Mouse (Mus musculus) limb, embryonic 14.5 days (tissue): ENCODE measurements at regions not wholly inside any gene's neighbourhood (a gene's known extent, or its start where the extent isn't known, plus 50 kb on each side); places are given as distances from the start of the nearest gene placed in this dataset.

ENCODE experiments used
- ATAC-seq: fragments of 200-750 bp; cut with Nextera tagmentation; 2 replicates; pipeline ENCODE4 v1.8.0; 2017; ENCODE audit warnings: low read depth, moderate number of reproducible peaks, moderate TSS enrichment; ENCODE audit not compliant: low FRiP score
- DNase-seq: peaks from one replicate; pipeline ENCODE4 v3.0.0-alpha.2; 2015; ENCODE audit warnings: low spot score
- H3K27ac ChIP-seq: fragments of 300-500 bp; sonication (generic); replicated peaks from 2 replicates; pipeline ENCODE4 v1.5.1; 2014; ENCODE audit warnings: low read depth, mild to moderate bottlenecking, low read length, moderate library complexity, mixed read lengths
- H3K27me3 ChIP-seq: fragments of 300-500 bp; sonication (generic); 2 replicates; pipeline ENCODE4 v1.6.1; 2014; ENCODE audit warnings: low read length, mixed read lengths; ENCODE audit not compliant: control insufficient read depth, insufficient read depth
- H3K36me3 ChIP-seq: fragments of 300-500 bp; sonication (generic); 2 replicates; pipeline ENCODE4 v1.6.1; 2014; ENCODE audit warnings: mild to moderate bottlenecking, low read length, moderate library complexity, mixed read lengths; ENCODE audit not compliant: control insufficient read depth, insufficient read depth
- H3K4me1 ChIP-seq: fragments of 300-500 bp; sonication (generic); 2 replicates; pipeline ENCODE4 v1.6.1; 2014; ENCODE audit warnings: antibody characterized with exemption, low read length, mixed read lengths; ENCODE audit not compliant: control insufficient read depth, insufficient read depth
- H3K4me2 ChIP-seq: fragments of 300-500 bp; sonication (generic); replicated peaks from 2 replicates; pipeline ENCODE4 v1.6.1; 2014; ENCODE audit warnings: low read depth, mild to moderate bottlenecking, low read length, moderate library complexity; ENCODE audit not compliant: severe bottlenecking
- H3K4me3 ChIP-seq: fragments of 300-500 bp; sonication (generic); replicated peaks from 2 replicates; pipeline ENCODE4 v1.5.1; 2014; ENCODE audit warnings: low read length
- H3K9ac ChIP-seq: fragments of 300-500 bp; sonication (generic); 2 replicates; pipeline ENCODE4 v1.6.1; 2014; ENCODE audit warnings: mild to moderate bottlenecking, low read depth, low read length, moderate library complexity; ENCODE audit not compliant: severe bottlenecking
- H3K9me3 ChIP-seq: fragments of 300-500 bp; sonication (generic); 2 replicates; pipeline ENCODE4 v1.6.1; 2016; ENCODE audit warnings: low read length; ENCODE audit not compliant: control insufficient read depth
- POLR2A ChIP-seq: fragments of 200-500 bp; IDR thresholded peaks from 2 replicates; pipeline ENCODE4 v1.8.0; 2012; ENCODE audit warnings: inconsistent platforms, mild to moderate bottlenecking, moderate library complexity, borderline replicate concordance; ENCODE audit not compliant: insufficient read depth, insufficient read length; ENCODE audit errors: extremely low read depth
- WGBS: fragments of 180-500 bp; shearing (Covaris S2); extraction: QIAGEN DNeasy Blood & Tissue Kit; methylation state at CpG from one replicate; pipeline ENCODE4 v1.1.7; 2014; 5-methylcytosine and 5-hydroxymethylcytosine counted together

- no peak for TF ChIP-seq POLR2A
- no peak for ATAC-seq
- Histone ChIP-seq H3K27me3 (no peaks in the 10 kb centered on the region), H3K36me3 (no peaks in the 10 kb centered on the region), H3K27ac (no peak overlapping the region), H3K9me3 (no peaks in the 10 kb centered on the region), H3K4me2 (no peak overlapping the region), H3K4me3 (no peak overlapping the region), H3K4me1 (peaks cover 5% of the 10 kb centered on the region; the same call in 1 of the 2 replicates), H3K9ac (no peak overlapping the region)
- DNase-seq: no peak
- 90% methylated on average over 32 of the region's 32 CpGs for WGBS
These were observed 54.7 kb downstream of the Cryaa start for GRCm38 (mm10) chr17:31732176-31732880.

DNA sequence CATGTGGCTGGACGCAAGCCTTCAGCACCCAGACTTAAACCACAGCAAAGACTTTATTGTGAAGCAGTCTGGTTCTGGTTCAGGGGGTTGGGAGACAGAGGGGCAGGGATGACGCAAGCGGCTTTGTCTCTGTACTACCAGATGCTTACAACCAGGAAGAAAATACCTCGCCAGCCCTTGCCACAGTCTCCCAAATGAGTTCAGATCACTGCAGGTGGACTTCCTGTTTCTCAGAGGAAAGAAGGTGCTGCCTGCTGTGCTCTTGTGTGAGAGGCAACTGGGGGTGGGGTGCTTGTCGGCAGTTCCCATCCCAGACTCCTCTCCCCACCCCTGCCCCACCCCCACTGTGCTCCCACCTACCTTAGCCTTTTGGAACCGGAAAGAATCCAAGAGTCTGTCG, 56.9 kb downstream of the Cryaa start:
- no peak overlapping the region for H3K9ac ChIP-seq
- no peak for ATAC-seq
- no peak overlapping the region for H3K27ac ChIP-seq
- peaks cover 10% of the 10 kb centered on the region for H3K4me1 ChIP-seq
- no peaks in the 10 kb centered on the region for H3K36me3 ChIP-seq
- H3K4me3 ChIP-seq: no peak overlapping the region
- TF ChIP-seq POLR2A: no peak
- H3K27me3 ChIP-seq: no peaks in the 10 kb centered on the region
- WGBS: 33% methylated on average over 7 of the region's 7 CpGs
- no peaks in the 10 kb centered on the region for H3K9me3 ChIP-seq
- H3K4me2 ChIP-seq: no peak overlapping the region
- DNase-seq: no peak

- Histone ChIP-seq H3K4me2 (no peak overlapping the region), H3K4me3 (no peak overlapping the region), H3K9me3 (no peaks in the 10 kb centered on the region), H3K27ac (no peak overlapping the region), H3K9ac (no peak overlapping the region), H3K4me1 (peaks cover 15% of the 10 kb centered on the region), H3K36me3 (no peaks in the 10 kb centered on the region), H3K27me3 (no peaks in the 10 kb centered on the region)
- ATAC-seq (no peak), DNase-seq (no peak)
- WGBS: 89% methylated on average over 6 of the region's 6 CpGs
- no peak for TF ChIP-seq POLR2A
These were observed 59.1 kb downstream of the Cryaa start for GRCm38 (mm10) chr17:31736716-31737115.

DNA sequence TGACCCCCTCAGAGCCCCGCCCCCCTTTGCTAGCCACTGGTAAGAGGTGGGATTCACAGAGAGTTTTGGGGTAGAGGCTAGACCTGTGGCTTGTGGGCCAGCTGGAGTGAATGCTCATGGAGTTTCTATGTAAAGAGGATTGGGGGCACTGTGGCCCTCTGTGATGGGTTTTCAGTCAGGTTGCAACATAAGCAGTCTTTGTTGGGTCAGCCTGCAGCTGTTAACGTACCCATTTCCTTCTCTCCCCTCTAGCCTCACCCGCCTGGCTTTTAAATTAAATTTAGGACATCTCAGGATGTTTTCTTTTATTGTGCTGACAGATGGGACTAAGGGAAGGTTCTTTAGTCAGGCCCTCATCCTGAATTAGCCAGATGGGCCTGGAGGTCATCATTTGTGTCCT, 60.6 kb downstream of the Cryaa start:
- no peak overlapping the region for H3K9ac ChIP-seq
- H3K36me3 ChIP-seq: no peaks in the 10 kb centered on the region
- 75% methylated on average over 3 of the region's 3 CpGs for WGBS
- H3K27ac ChIP-seq: no peak overlapping the region
- no peaks in the 10 kb centered on the region for H3K9me3 ChIP-seq
- no peak for ATAC-seq
- H3K4me2 ChIP-seq: no peak overlapping the region
- no peaks in the 10 kb centered on the region for H3K27me3 ChIP-seq
- no peak for DNase-seq
- H3K4me3 ChIP-seq: no peak overlapping the region
- no peak for TF ChIP-seq POLR2A
- H3K4me1 ChIP-seq: peaks cover 15% of the 10 kb centered on the region

DNA sequence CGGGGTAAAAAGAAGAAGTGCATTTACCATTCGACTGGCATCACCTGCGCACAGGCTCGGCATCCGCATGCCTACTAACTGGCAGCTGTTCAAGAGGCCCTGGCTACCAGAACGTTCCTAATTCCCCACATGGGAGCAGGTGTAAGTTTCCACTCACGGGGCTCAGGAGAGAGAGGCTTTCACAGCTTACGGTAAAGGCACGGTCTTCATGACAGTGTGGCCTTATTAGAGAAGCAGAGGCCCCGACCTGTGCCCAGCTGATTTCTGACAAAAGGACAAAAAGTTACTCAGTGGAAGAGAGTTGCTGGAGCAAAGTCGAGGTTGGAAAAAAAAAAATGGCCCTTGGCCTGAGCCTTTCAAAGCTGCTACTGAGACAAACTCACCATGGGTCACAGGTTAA, 62.0 kb downstream of the Cryaa start:
- Histone ChIP-seq H3K27me3 (no peaks in the 10 kb centered on the region), H3K4me1 (peaks cover 14% of the 10 kb centered on the region), H3K27ac (no peak overlapping the region), H3K4me3 (no peak overlapping the region), H3K9me3 (no peaks in the 10 kb centered on the region), H3K9ac (no peak overlapping the region), H3K36me3 (no peaks in the 10 kb centered on the region), H3K4me2 (no peak overlapping the region)
- TF ChIP-seq POLR2A: no peak
- DNase-seq (no peak), ATAC-seq (no peak)
- WGBS: 40% methylated on average over 11 of the region's 11 CpGs
